Mouse (Mus musculus): ENCODE measurements at regions not wholly inside any gene's neighbourhood (a gene's known extent, or its start where the extent isn't known, plus 50 kb on each side); places are given as distances from the start of the nearest gene placed in this dataset.

- H3K4me2 ChIP-seq (replicated peaks; ENCODE audit: low read depth, low read length): no peak overlapping the region
- ATAC-seq (ENCODE audit: low FRiP score, low TSS enrichment): no peak
- no peak overlapping the region for H3K27ac ChIP-seq (ENCODE audit: low read depth, low read length)
- WGBS: 78% methylated on average over 3 of the region's 3 CpGs
- no peak overlapping the region for H3K9ac ChIP-seq (ENCODE audit: low read depth, low read length)
- no peaks in the 10 kb centered on the region for H3K4me1 ChIP-seq (ENCODE audit: control insufficient read depth, insufficient read depth, low read length)
- H3K27me3 ChIP-seq (ENCODE audit: control insufficient read depth, insufficient read depth, low read length): no peaks in the 10 kb centered on the region
- H3K4me3 ChIP-seq (ENCODE audit: low read length): no peak overlapping the region
- H3K9me3 ChIP-seq (ENCODE audit: control insufficient read depth, low read length): no peaks in the 10 kb centered on the region
- H3K36me3 ChIP-seq (ENCODE audit: control insufficient read depth, insufficient read depth, low read length): no peaks in the 10 kb centered on the region
Observed at GRCm38 (mm10) chr7:65772845-65773244, 81.9 kb downstream of the Tm2d3 start.

- Histone ChIP-seq H3K9ac (ENCODE audit: low read depth, low read length) (no peak overlapping the region), H3K4me1 (ENCODE audit: control insufficient read depth, insufficient read depth, low read length) (no peaks in the 10 kb centered on the region), H3K27me3 (ENCODE audit: control insufficient read depth, insufficient read depth, low read length) (no peaks in the 10 kb centered on the region), H3K4me2 (replicated peaks; ENCODE audit: low read depth, low read length) (no peak overlapping the region), H3K4me3 (ENCODE audit: low read length) (no peak overlapping the region), H3K9me3 (ENCODE audit: control insufficient read depth, low read length) (no peaks in the 10 kb centered on the region), H3K27ac (ENCODE audit: low read depth, low read length) (no peak overlapping the region), H3K36me3 (ENCODE audit: control insufficient read depth, insufficient read depth, low read length) (no peaks in the 10 kb centered on the region)
- ATAC-seq (ENCODE audit: low FRiP score, low TSS enrichment): no peak
- 63% methylated on average over 2 of the region's 2 CpGs for WGBS
Observed at GRCm38 (mm10) chr7:65773948-65774347, 83.0 kb downstream of the Tm2d3 start.

- Histone ChIP-seq H3K27ac (ENCODE audit: low read depth, low read length) (no peak overlapping the region), H3K9me3 (ENCODE audit: control insufficient read depth, low read length) (no peaks in the 10 kb centered on the region), H3K4me1 (ENCODE audit: control insufficient read depth, insufficient read depth, low read length) (no peaks in the 10 kb centered on the region), H3K4me3 (ENCODE audit: low read length) (no peak overlapping the region), H3K27me3 (ENCODE audit: control insufficient read depth, insufficient read depth, low read length) (no peaks in the 10 kb centered on the region), H3K9ac (ENCODE audit: low read depth, low read length) (no peak overlapping the region), H3K4me2 (replicated peaks; ENCODE audit: low read depth, low read length) (no peak overlapping the region), H3K36me3 (ENCODE audit: control insufficient read depth, insufficient read depth, low read length) (no peaks in the 10 kb centered on the region)
- no peak for ATAC-seq (ENCODE audit: low FRiP score, low TSS enrichment)
- 95% methylated on average over 11 of the region's 11 CpGs for WGBS
Observed at GRCm38 (mm10) chr7:65774388-65775015, 83.5 kb downstream of the Tm2d3 start.

GRCm38 (mm10) chr7:65775016-65775415, 84.0 kb downstream of the Tm2d3 start:
- Histone ChIP-seq H3K9ac (ENCODE audit: low read depth, low read length) (no peak overlapping the region), H3K36me3 (ENCODE audit: control insufficient read depth, insufficient read depth, low read length) (no peaks in the 10 kb centered on the region), H3K4me3 (ENCODE audit: low read length) (no peak overlapping the region), H3K9me3 (ENCODE audit: control insufficient read depth, low read length) (no peaks in the 10 kb centered on the region), H3K4me2 (replicated peaks; ENCODE audit: low read depth, low read length) (no peak overlapping the region), H3K27ac (ENCODE audit: low read depth, low read length) (no peak overlapping the region), H3K27me3 (ENCODE audit: control insufficient read depth, insufficient read depth, low read length) (no peaks in the 10 kb centered on the region), H3K4me1 (ENCODE audit: control insufficient read depth, insufficient read depth, low read length) (no peaks in the 10 kb centered on the region)
- no peak for ATAC-seq (ENCODE audit: low FRiP score, low TSS enrichment)
- WGBS: 97% methylated on average over 3 of the region's 3 CpGs

GRCm38 (mm10) chr7:65779716-65780372, 81.7 kb upstream of the Pcsk6 start:
- no peaks in the 10 kb centered on the region for H3K36me3 ChIP-seq (ENCODE audit: control insufficient read depth, insufficient read depth, low read length)
- 64% methylated on average over 14 of the region's 14 CpGs for WGBS
- H3K9ac ChIP-seq (ENCODE audit: low read depth, low read length): no peak overlapping the region
- no peaks in the 10 kb centered on the region for H3K9me3 ChIP-seq (ENCODE audit: control insufficient read depth, low read length)
- ATAC-seq (ENCODE audit: low FRiP score, low TSS enrichment): no peak
- no peak overlapping the region for H3K4me2 ChIP-seq (replicated peaks; ENCODE audit: low read depth, low read length)
- H3K4me1 ChIP-seq (ENCODE audit: control insufficient read depth, insufficient read depth, low read length): no peaks in the 10 kb centered on the region
- H3K27me3 ChIP-seq (ENCODE audit: control insufficient read depth, insufficient read depth, low read length): 0 out of 2 replicates have a peak, but pooled peaks cover 3% of the 10 kb centered on the region
- no peak overlapping the region for H3K4me3 ChIP-seq (ENCODE audit: low read length)
- H3K27ac ChIP-seq (ENCODE audit: low read depth, low read length): no peak overlapping the region

- no peak overlapping the region for H3K4me3 ChIP-seq (ENCODE audit: low read length)
Observed at GRCm38 (mm10) chr7:65780578-65781370, 80.8 kb upstream of the Pcsk6 start.

GRCm38 (mm10) chr7:65782024-65782423, 79.5 kb upstream of the Pcsk6 start:
- Histone ChIP-seq H3K9ac (ENCODE audit: low read depth, low read length) (no peak overlapping the region), H3K27ac (ENCODE audit: low read depth, low read length) (no peak overlapping the region), H3K36me3 (ENCODE audit: control insufficient read depth, insufficient read depth, low read length) (no peaks in the 10 kb centered on the region), H3K4me2 (replicated peaks; ENCODE audit: low read depth, low read length) (no peak overlapping the region), H3K4me3 (ENCODE audit: low read length) (no peak overlapping the region), H3K4me1 (ENCODE audit: control insufficient read depth, insufficient read depth, low read length) (no peaks in the 10 kb centered on the region), H3K9me3 (ENCODE audit: control insufficient read depth, low read length) (no peaks in the 10 kb centered on the region), H3K27me3 (ENCODE audit: control insufficient read depth, insufficient read depth, low read length) (0 out of 2 replicates have a peak, but pooled peaks cover 3% of the 10 kb centered on the region)
- ATAC-seq (ENCODE audit: low FRiP score, low TSS enrichment): no peak
- WGBS: 84% methylated on average over 7 of the region's 7 CpGs

More at GRCm38 (mm10) chr7:65780578-65781370, 80.8 kb upstream of the Pcsk6 start:
- WGBS: 42% methylated on average over 9 of the region's 9 CpGs
- no peak for ATAC-seq (ENCODE audit: low FRiP score, low TSS enrichment)
- Histone ChIP-seq H3K27me3 (ENCODE audit: control insufficient read depth, insufficient read depth, low read length) (0 out of 2 replicates have a peak, but pooled peaks cover 3% of the 10 kb centered on the region), H3K9me3 (ENCODE audit: control insufficient read depth, low read length) (no peaks in the 10 kb centered on the region), H3K4me1 (ENCODE audit: control insufficient read depth, insufficient read depth, low read length) (no peaks in the 10 kb centered on the region), H3K4me2 (replicated peaks; ENCODE audit: low read depth, low read length) (no peak overlapping the region), H3K36me3 (ENCODE audit: control insufficient read depth, insufficient read depth, low read length) (no peaks in the 10 kb centered on the region), H3K9ac (ENCODE audit: low read depth, low read length) (no peak overlapping the region), H3K27ac (ENCODE audit: low read depth, low read length) (no peak overlapping the region)

- 6% methylated on average over 4 of the region's 4 CpGs for WGBS
- H3K4me3 ChIP-seq (ENCODE audit: low read length): no peak overlapping the region
- H3K27ac ChIP-seq (ENCODE audit: low read depth, low read length): no peak overlapping the region
- H3K27me3 ChIP-seq (ENCODE audit: control insufficient read depth, insufficient read depth, low read length): 0 out of 2 replicates have a peak, but pooled peaks cover 3% of the 10 kb centered on the region
- ATAC-seq (ENCODE audit: low FRiP score, low TSS enrichment): peak; percentile 72
- no peaks in the 10 kb centered on the region for H3K36me3 ChIP-seq (ENCODE audit: control insufficient read depth, insufficient read depth, low read length)
- no peaks in the 10 kb centered on the region for H3K9me3 ChIP-seq (ENCODE audit: control insufficient read depth, low read length)
- H3K9ac ChIP-seq (ENCODE audit: low read depth, low read length): no peak overlapping the region
- H3K4me2 ChIP-seq (replicated peaks; ENCODE audit: low read depth, low read length): no peak overlapping the region
- no peaks in the 10 kb centered on the region for H3K4me1 ChIP-seq (ENCODE audit: control insufficient read depth, insufficient read depth, low read length)
Observed at GRCm38 (mm10) chr7:65783773-65784172, 77.8 kb upstream of the Pcsk6 start.

GRCm38 (mm10) chr7:65786916-65787315, 74.6 kb upstream of the Pcsk6 start:
- Histone ChIP-seq H3K27ac (ENCODE audit: low read depth, low read length) (no peak overlapping the region), H3K36me3 (ENCODE audit: control insufficient read depth, insufficient read depth, low read length) (no peaks in the 10 kb centered on the region), H3K4me3 (ENCODE audit: low read length) (no peak overlapping the region), H3K4me2 (replicated peaks; ENCODE audit: low read depth, low read length) (no peak overlapping the region), H3K4me1 (ENCODE audit: control insufficient read depth, insufficient read depth, low read length) (no peaks in the 10 kb centered on the region), H3K27me3 (ENCODE audit: control insufficient read depth, insufficient read depth, low read length) (no peaks in the 10 kb centered on the region), H3K9ac (ENCODE audit: low read depth, low read length) (no peak overlapping the region), H3K9me3 (ENCODE audit: control insufficient read depth, low read length) (no peaks in the 10 kb centered on the region)
- WGBS: 72% methylated on average over 2 of the region's 2 CpGs
- ATAC-seq (ENCODE audit: low FRiP score, low TSS enrichment): no peak

All from kidney, embryonic 14.5 days (tissue).